Mouse (Mus musculus) CH12.LX (cell line): ENCODE data around the gene Pdxdc1. TPM values are rescaled to one million over a fixed set of nuclear protein-coding genes. Genes with fewer than 3 reads are reported as not detected.

ENCODE experiments used
- DNase-seq: peaks from one replicate; pipeline ENCODE4 v3.0.0-alpha.2; 2013; ENCODE audit errors: extremely low read depth
- H3K27ac ChIP-seq: 2 replicates; pipeline ENCODE4 v1.5.1; 2012; ENCODE audit warnings: low read depth, mild to moderate bottlenecking, control low read depth, moderate library complexity; ENCODE audit not compliant: insufficient read depth
- H3K27me3 ChIP-seq: replicated peaks from 2 replicates; pipeline ENCODE3; 2012; ENCODE audit warnings: inconsistent platforms
- H3K36me3 ChIP-seq, 2 experiments: replicated peaks in 1 of 2; 2 replicates each; pipeline versions ENCODE3 to v1.6.1; 2012; ENCODE audit warnings: inconsistent platforms in 1 of 2, low read length in 1 of 2, mild to moderate bottlenecking in 1 of 2, mixed read lengths in 1 of 2, moderate library complexity in 1 of 2; ENCODE audit not compliant: control insufficient read depth in 1 of 2, insufficient read depth in 1 of 2
- H3K4me1 ChIP-seq, 2 experiments: 2 replicates each; pipeline ENCODE4 v1.6.1; 2012; ENCODE audit warnings: inconsistent platforms in 1 of 2, moderate library complexity in 1 of 2; ENCODE audit not compliant: insufficient read depth in 2 of 2, control insufficient read depth in 1 of 2
- H3K4me2 ChIP-seq: 2 replicates; pipeline ENCODE4 v1.6.1; 2012; ENCODE audit warnings: low read depth, mild to moderate bottlenecking, control low read depth; ENCODE audit not compliant: poor library complexity, insufficient read depth, severe bottlenecking
- H3K4me3 ChIP-seq, 3 experiments: fragments of 150-350 bp in 1 of 3; sonication (generic) in 1 of 3; replicated peaks in 1 of 3; 2 replicates each; pipeline versions ENCODE3 to v1.5.1; 2011 to 2012; ENCODE audit warnings: low read depth in 2 of 3, low read length in 2 of 3, mild to moderate bottlenecking in 2 of 3, moderate library complexity in 2 of 3, control low read depth in 1 of 3, improper control_type of control experiment in 1 of 3, inconsistent platforms in 1 of 3, mixed read lengths in 1 of 3; ENCODE audit not compliant: poor library complexity in 1 of 3
- H3K79me2 ChIP-seq: replicated peaks from 2 replicates; pipeline ENCODE4 v1.6.1; 2012; ENCODE audit warnings: mild to moderate bottlenecking, moderate library complexity; ENCODE audit not compliant: control insufficient read depth, poor library complexity, insufficient read depth, severe bottlenecking; ENCODE audit errors: extremely low read depth
- H3K9ac ChIP-seq: 2 replicates; pipeline ENCODE4 v1.6.1; 2012; ENCODE audit warnings: low read depth, mild to moderate bottlenecking, control low read depth, moderate library complexity; ENCODE audit not compliant: insufficient read depth
- H3K9me3 ChIP-seq: replicated peaks from 2 replicates; pipeline ENCODE3; 2012; ENCODE audit warnings: low read length, inconsistent platforms, mixed read lengths
- BHLHE40 ChIP-seq: IDR thresholded peaks from 2 replicates; pipeline ENCODE4 v1.6.1; 2011; ENCODE audit warnings: mild to moderate bottlenecking, low read depth, low read length, improper control_type of control experiment
- CHD1 ChIP-seq: IDR thresholded peaks from 2 replicates; pipeline ENCODE4 v1.6.1; 2012; ENCODE audit warnings: low read depth, low read length, improper control_type of control experiment, inconsistent platforms
- CHD2 ChIP-seq: IDR thresholded peaks from 2 replicates; pipeline ENCODE4 v1.6.1; 2011; ENCODE audit warnings: low read length, improper control_type of control experiment
- CTCF ChIP-seq, 2 experiments: IDR thresholded peaks in 1 of 2; conservative IDR thresholded peaks in 1 of 2; 2 replicates each; pipeline ENCODE4 v1.5.1; 2011 to 2012; ENCODE audit warnings: low read depth in 2 of 2, low read length in 2 of 2, improper control_type of control experiment in 1 of 2, inconsistent platforms in 1 of 2, mild to moderate bottlenecking in 1 of 2, moderate library complexity in 1 of 2
- E2F4 ChIP-seq: IDR thresholded peaks from 2 replicates; pipeline ENCODE4 v1.6.1; 2011; ENCODE audit warnings: low read depth, low read length, improper control_type of control experiment; ENCODE audit not compliant: insufficient replicate concordance
- ELF1 ChIP-seq: IDR thresholded peaks from 2 replicates; pipeline ENCODE4 v1.6.1; 2014; ENCODE audit warnings: low read depth, mild to moderate bottlenecking, inconsistent platforms, low read length, improper control_type of control experiment
- EP300 ChIP-seq: IDR thresholded peaks from 2 replicates; pipeline ENCODE4 v1.6.1; 2011; ENCODE audit warnings: low read length, improper control_type of control experiment
- ETS1 ChIP-seq: conservative IDR thresholded peaks from 2 replicates; pipeline ENCODE4 v1.6.1; 2012; ENCODE audit warnings: low read depth, mild to moderate bottlenecking, inconsistent platforms, low read length, improper control_type of control experiment, moderate library complexity
- GABPA ChIP-seq: IDR thresholded peaks from 2 replicates; pipeline ENCODE4 v1.6.1; 2012; ENCODE audit warnings: low read depth, low read length, improper control_type of control experiment, inconsistent platforms; ENCODE audit not compliant: insufficient replicate concordance
- HCFC1 ChIP-seq: IDR thresholded peaks from 2 replicates; pipeline ENCODE4 v1.6.1; 2012; ENCODE audit warnings: low read depth, mild to moderate bottlenecking, inconsistent platforms, low read length, improper control_type of control experiment
- IRF4 ChIP-seq: IDR thresholded peaks from 2 replicates; pipeline ENCODE4 v1.6.1; 2014; ENCODE audit warnings: low read depth, mild to moderate bottlenecking, inconsistent platforms, low read length, improper control_type of control experiment
- JUN ChIP-seq: IDR thresholded peaks from 2 replicates; pipeline ENCODE4 v1.6.1; 2011; ENCODE audit warnings: low read depth, mild to moderate bottlenecking, low read length, improper control_type of control experiment, moderate library complexity; ENCODE audit not compliant: insufficient read depth
- JUND ChIP-seq: conservative IDR thresholded peaks from 2 replicates; pipeline ENCODE4 v1.6.1; 2011; ENCODE audit warnings: low read depth, low read length, improper control_type of control experiment
- KAT2A ChIP-seq: IDR thresholded peaks from 2 replicates; pipeline ENCODE4 v1.6.1; 2012; ENCODE audit warnings: low read length, improper control_type of control experiment, inconsistent platforms; ENCODE audit not compliant: insufficient replicate concordance
- MAFK ChIP-seq: IDR thresholded peaks from 2 replicates; pipeline ENCODE4 v1.6.1; 2011; ENCODE audit warnings: low read length, improper control_type of control experiment; ENCODE audit not compliant: insufficient replicate concordance
- MAX ChIP-seq: IDR thresholded peaks from 2 replicates; pipeline ENCODE4 v1.6.1; 2011; ENCODE audit warnings: low read length, improper control_type of control experiment
- MAZ ChIP-seq: IDR thresholded peaks from 2 replicates; pipeline ENCODE4 v1.6.1; 2012; ENCODE audit warnings: low read depth, mild to moderate bottlenecking, inconsistent platforms, low read length, improper control_type of control experiment, moderate library complexity
- MEF2A ChIP-seq: IDR thresholded peaks from 2 replicates; pipeline ENCODE4 v1.6.1; 2014; ENCODE audit warnings: low read depth, mild to moderate bottlenecking, inconsistent platforms, low read length, improper control_type of control experiment, borderline replicate concordance
- MXI1 ChIP-seq: IDR thresholded peaks from 2 replicates; pipeline ENCODE4 v1.6.1; 2011; ENCODE audit warnings: mild to moderate bottlenecking, low read depth, low read length, improper control_type of control experiment
- MYC ChIP-seq: IDR thresholded peaks from 2 replicates; pipeline ENCODE4 v1.6.1; 2011; ENCODE audit warnings: low read depth, mild to moderate bottlenecking, improper control_type of control experiment, low read length
- NELFE ChIP-seq: IDR thresholded peaks from 2 replicates; pipeline ENCODE4 v1.6.1; 2011; ENCODE audit warnings: low read depth, low read length, improper control_type of control experiment
- NRF1 ChIP-seq: IDR thresholded peaks from 2 replicates; pipeline ENCODE4 v1.6.1; 2014; ENCODE audit warnings: low read depth, mild to moderate bottlenecking, inconsistent platforms, low read length, improper control_type of control experiment, moderate library complexity
- PAX5 ChIP-seq: IDR thresholded peaks from 2 replicates; pipeline ENCODE4 v1.6.1; 2012; ENCODE audit warnings: low read length, inconsistent platforms, mixed read lengths
- POLR2A ChIP-seq: IDR thresholded peaks from 2 replicates; pipeline ENCODE4 v1.6.1; 2011; ENCODE audit warnings: low read depth, mild to moderate bottlenecking, improper control_type of control experiment, low read length
- POLR2AphosphoS2 ChIP-seq: IDR thresholded peaks from 2 replicates; pipeline ENCODE4 v1.6.1; 2011; ENCODE audit warnings: low read depth, low read length, improper control_type of control experiment
- RAD21 ChIP-seq: IDR thresholded peaks from 2 replicates; pipeline ENCODE4 v1.6.1; 2011; ENCODE audit warnings: low read depth, mild to moderate bottlenecking, low read length, improper control_type of control experiment, moderate library complexity
- RCOR1 ChIP-seq: conservative IDR thresholded peaks from 2 replicates; pipeline ENCODE4 v1.6.1; 2012; ENCODE audit warnings: low read depth, mild to moderate bottlenecking, inconsistent platforms, low read length, improper control_type of control experiment
- SIN3A ChIP-seq: IDR thresholded peaks from 2 replicates; pipeline ENCODE4 v1.6.1; 2012; ENCODE audit warnings: low read length, improper control_type of control experiment, inconsistent platforms
- SMC3 ChIP-seq: IDR thresholded peaks from 2 replicates; pipeline ENCODE4 v1.6.1; 2011; ENCODE audit warnings: low read depth, low read length, improper control_type of control experiment
- TBP ChIP-seq: conservative IDR thresholded peaks from 2 replicates; pipeline ENCODE4 v1.6.1; 2011; ENCODE audit warnings: low read depth, low read length, improper control_type of control experiment
- TCF12 ChIP-seq: IDR thresholded peaks from 2 replicates; pipeline ENCODE4 v1.6.1; 2014; ENCODE audit warnings: low read depth, mild to moderate bottlenecking, inconsistent platforms, low read length, improper control_type of control experiment
- UBTF ChIP-seq: IDR thresholded peaks from 2 replicates; pipeline ENCODE4 v1.6.1; 2012; ENCODE audit warnings: low read depth, mild to moderate bottlenecking, inconsistent platforms, low read length, improper control_type of control experiment, moderate library complexity
- USF1 ChIP-seq: IDR thresholded peaks from 2 replicates; pipeline ENCODE4 v1.6.1; 2014; ENCODE audit warnings: low read depth, mild to moderate bottlenecking, inconsistent platforms, low read length, improper control_type of control experiment
- USF2 ChIP-seq: conservative IDR thresholded peaks from 2 replicates; pipeline ENCODE4 v1.6.1; 2011; ENCODE audit warnings: low read depth, low read length, improper control_type of control experiment
- ZC3H11A ChIP-seq: IDR thresholded peaks from 2 replicates; pipeline ENCODE4 v1.6.1; 2012; ENCODE audit warnings: low read depth, mild to moderate bottlenecking, inconsistent platforms, low read length, improper control_type of control experiment
- ZKSCAN1 ChIP-seq: IDR thresholded peaks from 2 replicates; pipeline ENCODE4 v1.6.1; 2012; ENCODE audit warnings: low read depth, inconsistent platforms, low read length, improper control_type of control experiment, borderline replicate concordance
- ZMIZ1 ChIP-seq: IDR thresholded peaks from 2 replicates; pipeline ENCODE4 v1.6.1; 2012; ENCODE audit warnings: low read depth, mild to moderate bottlenecking, inconsistent platforms, low read length, improper control_type of control experiment
- ZNF384 ChIP-seq: IDR thresholded peaks from 2 replicates; pipeline ENCODE4 v1.6.1; 2012; ENCODE audit warnings: low read depth, low read length, improper control_type of control experiment, inconsistent platforms
- dilution Hi-C: fragments of 300-500 bp; cut with MboI; formaldehyde crosslinking; loops from 2 replicates; pipeline ENCODE4 v1.14.3; 2020; ENCODE audit warnings: low sequenced_read_pairs; ENCODE audit not compliant: extremely low pct_unique_long_range_greater_than_20kb, extremely low pct_ligation_motif_present
- in situ Hi-C: fragments of 300-500 bp; cut with MboI; formaldehyde crosslinking; loops from 3 replicates; pipeline ENCODE4 v1.14.3; 2019; ENCODE audit warnings: low sequenced_read_pairs, low pct_ligation_motif_present, low pct_unique_long_range_greater_than_20kb, mixed read lengths
- polyA plus RNA-seq: library from polyadenylated mRNA; unstranded; fragments of >175 nt; gene quantifications from 2 replicates; pipeline ENCODE4 v1.2.1, GENCODE M21; 2012; ENCODE audit warnings: low read depth; ENCODE audit not compliant: insufficient read length
- total RNA-seq, 2 experiments: library from RNA; depleted of rRNA; stranded (reverse); fragments of 300-350 nt in 1 of 2; fragments of >200 nt in 1 of 2; gene quantifications; 2 replicates each; pipeline ENCODE4 v1.2.3; 2012 to 2014

The Pdxdc1 gene
- total RNA-seq (2012; rRNA removed) = 80.9 and 86.9 TPM in 2 replicates
- total RNA-seq (2014; rRNA removed) = 71.4 and 78.5 TPM in 2 replicates
- 109 and 125 TPM in 2 replicates for polyA plus RNA-seq

- Histone ChIP-seq H3K9me3 (no peaks in the 10 kb centered on the region), H3K79me2 (peaks cover 32% of the 10 kb centered on the region), H3K27me3 (no peaks in the 10 kb centered on the region), H3K4me2 (peak within 1 kb of the TSS; percentile 95), H3K4me1 (peaks cover 3 to 43% of the 10 kb centered on the region in 2 experiments; a peak in 3 of 4 replicates), H3K4me3 (peak within 1 kb of the TSS; percentile 75 to 91 (median 87)), H3K36me3 (peaks cover 0 to 16% of the 10 kb centered on the region in 2 experiments), H3K27ac (peak within 1 kb of the TSS; percentile 52), H3K9ac (peak within 1 kb of the TSS; percentile 86)
- 0 out of 2 replicates have a peak, but pooled peaks have one; percentile 29 for TF ChIP-seq MAZ
- no peak for TF ChIP-seq RAD21
- peak; percentile 87 for TF ChIP-seq POLR2A
- TF ChIP-seq E2F4 = no peak
- peak; percentile 84 for TF ChIP-seq ELF1
- TF ChIP-seq KAT2A = 0 out of 2 replicates have a peak, but pooled peaks have one; percentile 36
- no peak for TF ChIP-seq ZC3H11A
- no peak for TF ChIP-seq CHD2
- no peak for TF ChIP-seq IRF4
- peak; percentile 52 for TF ChIP-seq NELFE
- no peak for TF ChIP-seq EP300
- no peak for TF ChIP-seq USF1
- no peak for TF ChIP-seq ZKSCAN1
- peak; percentile 74; the same call in 1 of the 2 replicates for TF ChIP-seq TBP
- no peak; the same call in 1 of the 2 replicates for TF ChIP-seq MAFK
- TF ChIP-seq MEF2A = peak; percentile 55; the same call in 1 of the 2 replicates
- TF ChIP-seq MYC = no peak
- peak; percentile 100 for TF ChIP-seq NRF1
- TF ChIP-seq ZNF384 = no peak
- TF ChIP-seq JUN = no peak
- TF ChIP-seq POLR2AphosphoS2 = no peak
- TF ChIP-seq ETS1 = no peak
- peak; percentile 39; the same call in 1 of the 2 replicates for TF ChIP-seq TCF12
- TF ChIP-seq GABPA = no peak
- peak; percentile 96 for TF ChIP-seq MAX
- peak; percentile 27; the same call in 1 of the 2 replicates for TF ChIP-seq MXI1
- peak; percentile 38 for TF ChIP-seq SIN3A
- TF ChIP-seq BHLHE40 = no peak
- TF ChIP-seq CHD1 = no peak
- no peak for TF ChIP-seq USF2
- TF ChIP-seq HCFC1 = peak; percentile 77
- TF ChIP-seq ZMIZ1 = peak; percentile 66
- TF ChIP-seq SMC3 = no peak
- 0 out of 4 replicates have a peak, but pooled peaks of 1 of the 2 experiments have one; percentile 8 for TF ChIP-seq CTCF (conservative IDR thresholded peaks at IDR 0.05 in 1 of 2, IDR thresholded peaks at IDR 0.05 in 1 of 2; ENCODE audit: low read depth in 2 of 2, low read length in 2 of 2)
- no peak; the same call in 1 of the 2 replicates for TF ChIP-seq UBTF
- TF ChIP-seq PAX5 = no peak
- TF ChIP-seq JUND = no peak
- TF ChIP-seq RCOR1 = 0 out of 2 replicates have a peak, but pooled peaks have one; percentile 48
- in situ Hi-C loops = no loop called here
- dilution Hi-C loops = no loop called here
- peak; percentile 97 for DNase-seq
Measured at GRCm38 (mm10) chr16:13902888-13903483, at the start of gene Pdxdc1, which contains the start of gene Mpv17l. TSS of gene Pdxdc1 (minus strand) at chr16:13903131. TSS of gene Mpv17l (plus strand) at chr16:13903161.
